Mouse (Mus musculus): Measurements from ENCODE around the gene Borcs8. TPM values are rescaled to one million over a fixed set of nuclear protein-coding genes. Genes with fewer than 3 reads are reported as not detected.
A peak's percentile ranks its signal among the peaks of the same experiment; 100 is the strongest.

Borcs8 gene
- polyA plus RNA-seq, 1 experiment from 2014 or later: 34.6 TPM

DNA sequence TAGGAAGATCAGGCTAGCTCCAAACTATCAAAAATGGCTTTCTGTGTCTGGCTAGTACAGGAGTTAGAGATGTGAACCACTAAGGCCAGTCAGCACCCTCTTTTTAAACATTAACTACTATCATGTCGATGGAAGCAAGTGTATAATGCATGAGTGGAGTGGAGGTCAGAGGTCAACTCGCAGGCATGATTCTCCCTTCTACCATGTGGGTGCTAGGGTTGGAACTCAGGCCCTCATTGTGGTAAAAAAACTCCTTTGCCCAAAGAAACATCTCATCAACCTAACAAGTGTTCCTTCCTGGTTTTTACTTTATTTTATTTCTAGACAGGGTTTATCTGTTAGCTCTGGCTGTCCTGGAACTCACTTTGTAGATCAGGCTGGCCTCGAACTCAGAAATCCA lies 31.4 kb downstream of the Borcs8 start:
- H3K9me3 ChIP-seq: no peaks in the 10 kb centered on the region
- 59% methylated on average over 3 of the region's 3 CpGs for WGBS
- no peak for ATAC-seq
- no peak overlapping the region for H3K4me3 ChIP-seq (replicated peaks)
- H3K36me3 ChIP-seq: no peaks in the 10 kb centered on the region
- H3K4me2 ChIP-seq (replicated peaks): no peak overlapping the region
- no peak overlapping the region for H3K27ac ChIP-seq
- H3K27me3 ChIP-seq (replicated peaks): peaks cover 9% of the 10 kb centered on the region
- peaks cover 17% of the 10 kb centered on the region for H3K4me1 ChIP-seq (replicated peaks)
- H3K9ac ChIP-seq: no peak overlapping the region

DNA sequence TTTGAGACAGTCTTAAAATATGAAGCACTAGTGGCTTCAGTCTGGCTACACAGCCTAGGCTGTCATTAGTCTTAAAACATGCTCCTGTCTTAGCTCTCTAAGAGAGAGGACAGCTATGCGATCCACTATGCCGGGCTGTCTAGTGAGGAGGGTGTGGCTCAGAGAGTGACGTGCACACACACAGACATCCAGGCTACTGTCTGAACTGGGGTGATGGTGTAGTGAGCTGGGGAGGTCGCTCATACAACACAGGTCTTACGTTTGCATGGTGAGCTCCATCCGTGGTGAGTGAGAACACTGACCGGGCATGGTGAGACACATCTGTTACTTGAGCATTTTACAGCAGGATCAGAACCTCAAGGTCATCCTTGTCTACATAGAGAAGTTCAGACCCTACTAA lies 31.9 kb downstream of the Borcs8 start:
- H3K4me1 ChIP-seq (replicated peaks): peaks cover 17% of the 10 kb centered on the region
- H3K9ac ChIP-seq: no peak overlapping the region
- 0 out of 2 replicates have a peak overlapping the region, but pooled peaks have one; percentile 6 for H3K27ac ChIP-seq
- H3K4me3 ChIP-seq (replicated peaks): no peak overlapping the region
- 70% methylated on average over 7 of the region's 7 CpGs for WGBS
- H3K27me3 ChIP-seq (replicated peaks): peaks cover 5% of the 10 kb centered on the region; the same call in 1 of the 2 replicates
- H3K36me3 ChIP-seq: no peaks in the 10 kb centered on the region
- ATAC-seq: peak; percentile 32; the same call in 1 of the 2 replicates
- no peaks in the 10 kb centered on the region for H3K9me3 ChIP-seq
- no peak overlapping the region for H3K4me2 ChIP-seq (replicated peaks)

DNA sequence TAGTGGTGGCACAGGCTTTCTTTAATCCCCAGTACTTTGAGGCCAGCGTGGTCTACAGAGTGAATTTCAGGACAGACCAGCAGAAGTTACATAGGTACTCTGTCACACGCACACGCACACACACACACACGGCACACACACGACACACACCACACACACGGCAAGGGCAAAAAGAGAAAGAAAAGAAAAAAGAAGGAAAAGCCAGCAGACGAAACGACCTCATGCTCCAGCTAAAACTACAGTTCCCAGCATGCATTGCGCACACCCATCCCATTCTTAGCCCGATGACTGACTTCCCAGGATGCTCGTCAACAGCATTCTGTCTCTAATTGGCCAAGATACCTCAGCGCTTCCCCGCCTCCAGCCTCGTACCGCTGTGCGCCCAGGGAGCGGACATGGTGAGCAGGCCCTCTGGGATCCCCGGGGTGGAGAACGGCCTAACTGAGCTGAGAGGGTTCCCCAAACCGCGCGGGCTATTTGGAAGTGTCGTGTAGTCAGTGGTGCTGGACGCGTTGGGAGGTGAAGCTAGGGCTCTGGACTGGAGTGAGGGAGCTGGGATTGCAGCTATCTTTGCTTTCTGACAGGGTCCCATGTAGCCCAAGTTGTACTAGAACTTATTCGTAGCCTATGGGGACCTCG lies 32.9 kb downstream of the Borcs8 start, which contains the start of gene Tmem161a:
Gene Tmem161a (plus strand): TSS at position 314 of the 639 bp plus-strand sequence.
- peak; percentile 98 for ATAC-seq
- no peaks in the 10 kb centered on the region for H3K9me3 ChIP-seq
- H3K4me2 ChIP-seq (replicated peaks): peak within 1 kb of the TSS; percentile 66
- peaks cover 3% of the 10 kb centered on the region; the same call in 1 of the 2 replicates for H3K36me3 ChIP-seq
- H3K27ac ChIP-seq: peak within 1 kb of the TSS; percentile 56; the same call in 1 of the 2 replicates
- H3K9ac ChIP-seq: peak within 1 kb of the TSS; percentile 79
- H3K27me3 ChIP-seq (replicated peaks): peaks cover 3% of the 10 kb centered on the region; the same call in 1 of the 2 replicates
- WGBS: 2% methylated on average over 27 of the region's 27 CpGs
- peak within 1 kb of the TSS; percentile 70 for H3K4me3 ChIP-seq (replicated peaks)
- peaks cover 14% of the 10 kb centered on the region for H3K4me1 ChIP-seq (replicated peaks)

DNA sequence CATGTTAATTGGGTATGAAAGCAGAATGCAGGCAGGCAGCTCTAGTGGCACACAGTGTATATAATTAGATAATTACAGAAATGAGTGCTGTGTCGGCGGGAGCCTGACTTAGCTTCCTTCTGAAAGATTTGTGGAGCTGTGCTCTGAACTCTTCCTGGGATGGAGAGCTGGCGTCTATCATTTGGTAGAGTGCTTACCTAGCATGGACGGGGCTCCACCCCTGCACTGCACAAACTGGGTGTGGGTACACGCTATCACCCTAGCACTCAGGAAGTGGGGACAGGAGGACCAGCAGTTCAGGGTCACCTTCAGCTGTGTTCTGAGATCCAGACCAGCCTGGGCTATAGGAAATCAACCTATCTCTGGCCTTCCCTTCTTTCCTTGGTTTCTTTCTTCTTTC lies 34.0 kb downstream of the Borcs8 start:
- H3K4me2 ChIP-seq (replicated peaks): peak overlapping the region; percentile 66
- peaks cover 7% of the 10 kb centered on the region; the same call in 1 of the 2 replicates for H3K36me3 ChIP-seq
- no peak for ATAC-seq
- no peak overlapping the region for H3K9ac ChIP-seq
- H3K4me1 ChIP-seq (replicated peaks): peaks cover 14% of the 10 kb centered on the region
- no peaks in the 10 kb centered on the region for H3K27me3 ChIP-seq (replicated peaks)
- H3K27ac ChIP-seq: no peak overlapping the region
- WGBS: 70% methylated on average over 5 of the region's 5 CpGs
- H3K4me3 ChIP-seq (replicated peaks): peak overlapping the region; percentile 70; the same call in 1 of the 2 replicates
- no peaks in the 10 kb centered on the region for H3K9me3 ChIP-seq

DNA sequence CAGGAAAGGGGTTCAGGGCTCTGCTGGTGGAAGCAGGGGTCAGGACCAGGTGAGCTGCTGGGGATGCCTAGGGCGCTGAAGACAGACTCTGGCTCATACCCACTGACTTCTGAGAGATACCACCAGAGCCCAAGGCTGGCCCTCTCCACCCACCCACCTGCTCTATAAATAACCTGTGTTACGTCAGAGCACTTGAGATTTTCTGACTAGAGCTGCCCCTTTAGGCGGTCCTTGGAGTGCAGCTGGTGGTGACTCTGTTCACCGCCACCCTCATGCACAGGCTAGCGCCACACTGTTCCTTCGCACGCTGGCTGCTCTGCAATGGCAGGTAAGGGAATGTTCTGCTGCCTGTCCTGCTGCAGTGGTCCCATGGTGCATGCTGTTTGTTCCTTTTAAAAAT lies 34.8 kb downstream of the Borcs8 start:
- Histone ChIP-seq H3K4me1 (replicated peaks) (peaks cover 14% of the 10 kb centered on the region), H3K4me3 (replicated peaks) (no peak overlapping the region), H3K9me3 (no peaks in the 10 kb centered on the region), H3K4me2 (replicated peaks) (no peak overlapping the region), H3K27me3 (replicated peaks) (no peaks in the 10 kb centered on the region), H3K36me3 (peaks cover 7% of the 10 kb centered on the region; the same call in 1 of the 2 replicates), H3K27ac (no peak overlapping the region), H3K9ac (no peak overlapping the region)
- no peak for ATAC-seq
- WGBS: 83% methylated on average over 7 of the region's 7 CpGs

DNA sequence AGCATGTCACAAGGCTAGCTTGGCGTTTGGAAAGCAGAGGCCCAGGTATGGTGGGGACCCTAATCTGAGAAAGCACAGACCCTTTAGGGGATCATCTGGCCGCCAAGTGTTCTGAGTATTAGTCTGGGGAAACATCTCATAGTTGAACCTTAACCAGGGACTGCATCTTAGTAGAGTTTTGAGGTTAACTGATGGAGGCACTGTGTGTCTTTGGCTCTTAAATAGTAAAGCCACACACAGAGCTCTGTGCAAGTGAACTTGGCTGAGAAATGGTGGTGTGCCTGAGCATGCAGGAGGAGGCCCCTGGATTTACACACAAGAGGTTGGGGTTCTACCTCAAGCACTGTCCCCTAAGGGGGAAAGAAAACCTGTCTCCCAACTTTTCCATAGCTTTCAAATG lies 38.9 kb downstream of the Borcs8 start:
- H3K9me3 ChIP-seq: no peaks in the 10 kb centered on the region
- ATAC-seq: no peak
- H3K27me3 ChIP-seq (replicated peaks): no peaks in the 10 kb centered on the region
- H3K4me3 ChIP-seq (replicated peaks): no peak overlapping the region
- H3K4me1 ChIP-seq (replicated peaks): peaks cover 18% of the 10 kb centered on the region
- H3K27ac ChIP-seq: no peak overlapping the region
- H3K36me3 ChIP-seq: peaks cover 9% of the 10 kb centered on the region; the same call in 1 of the 2 replicates
- no peak overlapping the region for H3K9ac ChIP-seq
- no peak overlapping the region for H3K4me2 ChIP-seq (replicated peaks)
- WGBS: 82% methylated on average over 2 of the region's 2 CpGs

DNA sequence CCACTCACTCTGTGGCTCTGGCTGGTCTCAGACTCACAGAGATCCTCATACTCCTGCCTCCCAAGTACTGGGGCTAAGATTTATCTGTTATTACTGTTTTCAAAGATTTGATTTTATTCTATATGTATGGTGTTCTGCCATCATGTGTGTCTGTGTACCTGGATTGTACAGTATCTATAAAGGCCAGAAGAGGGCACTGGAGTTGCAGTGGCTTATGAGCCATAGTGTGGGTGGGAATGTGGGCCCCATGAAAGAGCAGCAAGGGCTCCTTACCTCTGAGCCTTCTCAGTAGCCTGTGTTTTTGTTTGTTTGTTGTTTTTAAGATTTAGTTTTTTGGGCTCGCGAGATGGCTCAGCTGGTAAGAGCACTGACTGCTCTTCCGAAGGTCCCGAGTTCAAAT lies 39.8 kb downstream of the Borcs8 start:
- WGBS: 94% methylated on average over 4 of the region's 4 CpGs
- peaks cover 9% of the 10 kb centered on the region; the same call in 1 of the 2 replicates for H3K36me3 ChIP-seq

DNA sequence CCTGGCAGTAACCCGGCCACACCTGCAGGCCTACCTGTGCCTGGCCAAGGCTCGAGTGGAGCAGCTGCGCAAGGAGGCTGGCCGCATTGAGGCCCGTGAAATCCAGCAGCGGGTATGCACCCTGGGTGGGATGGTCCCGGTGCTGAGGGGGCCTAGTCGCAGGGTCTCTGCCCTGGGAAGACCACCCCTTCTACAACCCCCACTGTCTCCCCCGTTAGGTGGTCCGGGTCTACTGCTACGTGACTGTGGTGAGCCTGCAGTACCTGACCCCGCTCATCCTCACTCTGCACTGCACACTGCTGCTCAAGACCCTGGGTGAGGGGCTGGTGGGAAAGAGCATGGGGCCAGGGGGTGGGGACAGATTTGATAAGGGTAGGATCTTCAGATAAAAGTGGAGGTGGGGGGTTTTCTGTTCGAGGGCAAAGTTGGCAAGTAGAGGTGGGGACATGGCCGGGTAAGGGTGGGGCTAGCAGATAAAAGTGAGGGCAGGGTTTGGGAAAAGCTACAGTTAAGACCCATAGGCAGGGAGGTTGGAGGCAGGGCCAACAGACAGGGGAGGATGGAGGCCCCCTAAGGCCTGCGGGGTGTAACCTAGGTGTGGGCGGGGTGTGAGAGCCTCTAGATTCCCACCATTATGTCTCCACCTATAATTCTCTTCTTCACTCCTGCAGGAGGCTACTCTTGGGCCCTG lies 42.1 kb downstream of the Borcs8 start:
- Histone ChIP-seq H3K4me2 (replicated peaks) (no peak overlapping the region), H3K27ac (no peak overlapping the region), H3K36me3 (peaks cover 9% of the 10 kb centered on the region; the same call in 1 of the 2 replicates), H3K4me3 (replicated peaks) (no peak overlapping the region), H3K9me3 (no peaks in the 10 kb centered on the region), H3K4me1 (replicated peaks) (peaks cover 9% of the 10 kb centered on the region), H3K27me3 (replicated peaks) (no peaks in the 10 kb centered on the region), H3K9ac (peak overlapping the region; percentile 23; the same call in 1 of the 2 replicates)
- WGBS: 61% methylated on average over 16 of the region's 16 CpGs
- peak; percentile 48 for ATAC-seq

More for the DNA sequence above, 39.8 kb downstream of the Borcs8 start:
- Histone ChIP-seq H3K4me3 (replicated peaks) (no peak overlapping the region), H3K4me1 (replicated peaks) (peaks cover 14% of the 10 kb centered on the region), H3K9ac (no peak overlapping the region), H3K27ac (no peak overlapping the region), H3K9me3 (no peaks in the 10 kb centered on the region), H3K4me2 (replicated peaks) (no peak overlapping the region), H3K27me3 (replicated peaks) (no peaks in the 10 kb centered on the region)
- no peak for ATAC-seq

DNA sequence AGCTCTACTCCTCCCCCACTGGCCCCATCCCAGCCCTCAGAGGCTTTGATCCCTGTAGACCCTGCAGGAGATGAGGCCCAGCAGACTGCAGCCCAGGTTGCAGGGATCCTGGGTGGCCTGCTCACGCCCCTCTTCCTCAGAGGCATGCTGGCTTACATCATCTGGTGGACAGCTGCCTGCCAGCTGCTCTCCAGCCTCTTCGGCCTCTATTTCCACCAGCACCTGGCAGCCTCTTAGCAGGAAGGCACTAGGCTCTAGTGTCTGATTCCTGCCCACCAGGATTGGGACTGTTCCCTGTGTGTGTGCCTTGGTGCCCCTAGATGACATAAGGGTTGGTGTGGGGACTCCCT lies 42.6 kb downstream of the Borcs8 start:
- Histone ChIP-seq H3K4me1 (replicated peaks) (peaks cover 9% of the 10 kb centered on the region), H3K36me3 (peaks cover 9% of the 10 kb centered on the region; the same call in 1 of the 2 replicates), H3K9ac (peak overlapping the region; percentile 23; the same call in 1 of the 2 replicates), H3K4me3 (replicated peaks) (no peak overlapping the region), H3K27ac (no peak overlapping the region), H3K27me3 (replicated peaks) (no peaks in the 10 kb centered on the region), H3K9me3 (no peaks in the 10 kb centered on the region), H3K4me2 (replicated peaks) (no peak overlapping the region)
- peak; percentile 28; the same call in 1 of the 2 replicates for ATAC-seq
- 33% methylated on average over 2 of the region's 2 CpGs for WGBS

DNA sequence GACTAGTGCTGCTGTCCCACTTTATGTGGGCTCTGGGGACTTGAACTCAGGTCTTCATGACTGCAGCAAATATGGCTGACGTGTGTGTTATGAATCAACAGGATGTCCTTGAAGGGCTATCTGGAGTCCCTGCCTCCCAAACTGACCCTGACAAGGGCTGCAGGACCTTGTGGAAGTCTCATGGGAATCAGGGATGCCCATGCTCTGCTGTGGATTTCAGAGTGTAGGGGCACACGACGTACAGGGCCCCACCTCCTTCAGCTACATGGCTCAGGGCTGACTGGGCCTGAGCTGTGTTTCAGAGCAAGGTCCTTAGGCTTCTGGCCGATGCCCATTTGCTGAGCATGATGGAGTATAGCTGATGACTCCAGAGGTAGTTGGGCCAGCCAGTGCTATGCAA lies 43.9 kb downstream of the Borcs8 start:
- Histone ChIP-seq H3K36me3 (0 out of 2 replicates have a peak, but pooled peaks cover 3% of the 10 kb centered on the region), H3K4me3 (replicated peaks) (no peak overlapping the region), H3K4me2 (replicated peaks) (no peak overlapping the region), H3K4me1 (replicated peaks) (peaks cover 9% of the 10 kb centered on the region), H3K9ac (no peak overlapping the region), H3K27me3 (replicated peaks) (no peaks in the 10 kb centered on the region), H3K27ac (no peak overlapping the region), H3K9me3 (no peaks in the 10 kb centered on the region)
- WGBS: 88% methylated on average over 4 of the region's 4 CpGs
- ATAC-seq: no peak

DNA sequence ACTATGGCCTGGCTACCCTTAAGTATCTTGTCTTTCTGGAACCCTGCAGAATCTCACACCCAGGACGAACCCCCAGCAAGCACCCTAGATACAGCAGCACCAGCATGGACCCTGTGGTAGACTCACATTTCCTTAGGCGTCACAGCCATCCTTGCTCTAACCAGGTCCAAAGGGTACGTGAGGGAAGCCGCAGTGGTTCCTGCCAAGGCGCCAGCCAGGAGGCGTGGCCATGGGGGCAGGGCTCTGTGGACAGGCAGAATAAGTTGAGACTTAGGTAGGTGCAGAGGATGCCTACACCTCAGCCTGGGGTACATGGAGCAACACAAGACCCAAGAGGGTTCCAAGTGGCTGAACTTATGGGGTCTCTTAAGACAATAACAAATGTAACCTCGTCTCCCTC lies 49.4 kb downstream of the Borcs8 start:
- H3K9me3 ChIP-seq: no peaks in the 10 kb centered on the region
- peak; percentile 70 for ATAC-seq
- no peaks in the 10 kb centered on the region for H3K27me3 ChIP-seq (replicated peaks)
- peaks cover 9% of the 10 kb centered on the region; the same call in 1 of the 2 replicates for H3K4me1 ChIP-seq (replicated peaks)
- WGBS: 61% methylated on average over 7 of the region's 7 CpGs
- H3K36me3 ChIP-seq: no peaks in the 10 kb centered on the region
- no peak overlapping the region for H3K9ac ChIP-seq
- no peak overlapping the region for H3K4me3 ChIP-seq (replicated peaks)
- no peak overlapping the region for H3K4me2 ChIP-seq (replicated peaks)
- H3K27ac ChIP-seq: no peak overlapping the region

DNA sequence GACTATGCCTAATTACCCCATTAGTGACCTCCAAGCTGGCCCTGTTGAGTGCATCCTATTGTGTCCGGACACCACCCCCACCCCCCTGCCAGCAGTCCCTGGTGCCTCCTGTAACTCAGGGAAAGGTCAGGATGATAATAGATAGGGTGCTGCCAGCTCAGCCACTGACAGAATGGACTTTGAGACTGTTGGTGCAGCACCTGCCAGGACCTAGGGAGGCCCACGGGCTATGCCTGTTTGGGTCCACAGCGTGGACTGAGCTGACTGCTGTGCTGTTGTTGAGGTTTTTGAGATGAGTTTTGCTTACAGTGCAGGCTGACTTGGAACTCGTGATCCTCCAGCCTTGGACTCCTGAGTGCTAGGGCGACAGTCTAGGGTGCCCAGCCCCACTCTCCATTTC lies 53.9 kb downstream of the Borcs8 start:
- WGBS: 53% methylated on average over 5 of the region's 5 CpGs
- H3K4me2 ChIP-seq (replicated peaks): peak overlapping the region; percentile 30
- no peak overlapping the region for H3K4me3 ChIP-seq (replicated peaks)
- no peaks in the 10 kb centered on the region for H3K9me3 ChIP-seq
- peak overlapping the region; percentile 51; the same call in 1 of the 2 replicates for H3K27ac ChIP-seq
- peak; percentile 84 for ATAC-seq
- no peaks in the 10 kb centered on the region for H3K27me3 ChIP-seq (replicated peaks)
- H3K4me1 ChIP-seq (replicated peaks): peaks cover 15% of the 10 kb centered on the region; the same call in 1 of the 2 replicates
- H3K9ac ChIP-seq: no peak overlapping the region
- H3K36me3 ChIP-seq: no peaks in the 10 kb centered on the region

Measured in intestine, embryonic 15.5 days (tissue).